Mouse (Mus musculus): Measurements from ENCODE around the gene Tekt5. TPM values are rescaled to one million over a fixed set of nuclear protein-coding genes. Genes with fewer than 3 reads are reported as not detected.

Tekt5 gene
- polyA plus RNA-seq, 1 experiment from 2014 or later = 13.3 TPM

DNA sequence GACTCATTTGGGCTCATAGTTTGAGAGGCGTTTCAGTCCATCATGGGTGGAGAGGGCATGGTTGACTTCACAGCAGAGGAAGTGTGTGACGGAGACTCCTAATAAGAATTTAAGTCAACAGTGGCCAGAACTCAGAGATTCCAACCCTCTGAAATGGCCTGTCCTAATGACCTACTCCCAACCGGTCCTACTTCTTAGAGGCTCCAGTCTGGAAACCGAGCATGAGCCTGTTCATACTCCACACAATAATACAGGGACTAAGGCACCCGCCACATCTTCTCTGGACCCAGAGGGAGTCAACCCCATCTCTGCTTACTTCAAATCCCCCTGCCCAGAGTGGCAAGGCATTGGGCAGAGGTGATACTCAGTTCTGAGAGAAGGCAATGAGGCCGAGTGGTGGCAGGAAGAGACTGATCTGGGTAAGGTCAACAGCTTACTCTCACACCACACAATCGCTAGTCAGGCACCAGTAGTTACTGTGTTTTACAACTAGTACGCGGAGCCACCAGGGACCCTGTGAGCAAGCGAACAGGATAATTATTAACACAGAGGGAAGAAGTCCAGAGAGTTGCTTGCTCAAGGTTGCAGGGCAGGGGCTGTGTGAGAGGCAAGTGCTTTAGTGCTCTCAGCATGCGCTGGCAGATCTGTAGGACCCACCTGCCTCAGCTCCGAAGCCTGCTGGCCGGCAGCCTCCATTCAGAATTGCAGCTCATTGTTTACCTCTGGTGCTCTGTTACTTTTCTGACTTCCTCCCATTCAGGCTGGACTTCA, 67.5 kb downstream of the Tekt5 start:
- ATAC-seq (replicated peaks) = no peak
- 62% methylated on average over 13 of the region's 13 CpGs for WGBS
- Histone ChIP-seq H3K27ac (no peak overlapping the region), H3K9ac (no peak overlapping the region), H3K4me3 (no peak overlapping the region), H3K4me2 (no peak overlapping the region), H3K36me3 (replicated peaks) (no peaks in the 10 kb centered on the region), H3K4me1 (no peaks in the 10 kb centered on the region), H3K9me3 (no peaks in the 10 kb centered on the region), H3K27me3 (replicated peaks) (no peaks in the 10 kb centered on the region)

- no peak overlapping the region for H3K9ac ChIP-seq
- no peak overlapping the region for H3K4me3 ChIP-seq
- no peaks in the 10 kb centered on the region for H3K9me3 ChIP-seq
- ATAC-seq (replicated peaks) = no peak
- no peak overlapping the region for H3K27ac ChIP-seq
- H3K36me3 ChIP-seq (replicated peaks) = no peaks in the 10 kb centered on the region
- H3K4me1 ChIP-seq = no peaks in the 10 kb centered on the region
- H3K27me3 ChIP-seq (replicated peaks) = no peaks in the 10 kb centered on the region
- 69% methylated on average over 17 of the region's 17 CpGs for WGBS
- no peak overlapping the region for H3K4me2 ChIP-seq
These were observed 75.2 kb downstream of the Tekt5 start for GRCm38 (mm10) chr16:10319914-10320569.

- Histone ChIP-seq H3K27me3 (replicated peaks) (peaks cover 14% of the 10 kb centered on the region), H3K9ac (no peak overlapping the region), H3K4me3 (no peak overlapping the region), H3K4me2 (no peak overlapping the region), H3K36me3 (replicated peaks) (no peaks in the 10 kb centered on the region), H3K4me1 (peaks cover 11% of the 10 kb centered on the region), H3K27ac (no peak overlapping the region), H3K9me3 (no peaks in the 10 kb centered on the region)
- 59% methylated on average over 4 of the region's 4 CpGs for WGBS
- no peak for ATAC-seq (replicated peaks)
These were observed 78.1 kb downstream of the Tekt5 start for GRCm38 (mm10) chr16:10317197-10317544.

DNA sequence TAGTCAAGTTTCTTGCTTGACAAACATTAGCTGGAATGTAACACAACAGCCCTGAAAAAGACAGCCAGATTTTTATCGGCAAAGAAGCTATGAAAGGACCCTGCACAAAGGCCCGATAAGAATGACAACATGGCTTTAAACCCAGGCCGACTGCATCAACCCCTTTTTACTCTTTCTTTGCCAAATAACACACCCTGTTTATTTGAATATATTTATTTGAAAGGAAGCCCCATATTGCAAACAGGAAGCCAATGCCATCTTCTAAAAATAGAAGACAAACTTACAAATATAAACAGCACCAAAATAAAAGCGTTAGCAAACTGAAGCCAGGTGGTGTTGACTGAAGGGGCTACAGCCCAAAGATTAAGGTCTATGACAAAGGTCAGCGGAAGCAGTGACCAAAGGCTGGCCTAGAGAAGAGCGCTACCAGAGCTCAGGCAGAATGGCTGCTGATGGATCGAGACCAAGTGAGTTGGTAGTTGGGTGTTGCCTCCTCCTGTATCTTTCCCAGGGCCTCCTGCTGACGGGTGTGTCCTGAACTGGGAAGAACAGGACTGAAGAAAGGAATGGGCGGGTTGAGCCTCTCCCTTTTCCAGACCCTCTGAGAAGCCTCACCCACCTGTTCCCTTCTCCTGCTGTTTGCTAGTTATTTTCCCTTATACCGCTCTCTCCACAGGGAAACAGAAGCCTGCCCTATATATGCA, 78.6 kb downstream of the Tekt5 start:
- Histone ChIP-seq H3K27me3 (replicated peaks) (peaks cover 14% of the 10 kb centered on the region), H3K9me3 (no peaks in the 10 kb centered on the region), H3K36me3 (replicated peaks) (no peaks in the 10 kb centered on the region), H3K9ac (no peak overlapping the region), H3K4me2 (no peak overlapping the region), H3K4me3 (no peak overlapping the region), H3K27ac (no peak overlapping the region), H3K4me1 (peaks cover 11% of the 10 kb centered on the region)
- ATAC-seq (replicated peaks) = no peak
- 88% methylated on average over 10 of the region's 10 CpGs for WGBS

DNA sequence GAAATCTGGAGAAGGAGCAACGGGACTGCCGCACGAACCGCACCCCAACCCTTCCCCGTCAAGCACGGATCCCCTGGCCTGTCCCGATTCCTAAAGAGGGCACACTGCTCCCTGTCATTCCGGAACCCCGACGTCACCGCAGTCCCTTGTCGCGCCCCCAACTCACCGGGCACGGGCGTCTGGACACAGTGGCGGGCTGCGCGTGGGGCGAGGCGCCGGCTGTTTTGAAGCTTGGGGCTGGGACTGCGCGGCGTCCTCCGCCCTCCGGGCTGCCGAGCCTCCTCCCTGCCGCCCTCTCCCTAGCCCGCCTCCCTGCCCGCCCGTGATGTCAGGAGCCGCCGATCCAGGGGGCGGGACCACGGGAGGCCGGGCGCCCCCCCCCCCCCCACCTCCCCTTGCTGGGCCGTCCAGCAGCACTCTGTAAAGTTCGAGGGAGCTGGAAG, 81.6 kb downstream of the Tekt5 start, which contains the start of gene Emp2:
Gene Emp2 (minus strand): TSS at position 323 of the 443 bp plus-strand sequence.
- ATAC-seq (replicated peaks) = peak; percentile 75
- H3K27me3 ChIP-seq (replicated peaks) = peaks cover 14% of the 10 kb centered on the region
- H3K27ac ChIP-seq = no peak within 1 kb of the TSS
- no peaks in the 10 kb centered on the region for H3K9me3 ChIP-seq
- peak within 1 kb of the TSS; percentile 52; the same call in 1 of the 2 replicates for H3K9ac ChIP-seq
- 0% methylated on average over 38 of the region's 40 CpGs for WGBS
- H3K4me1 ChIP-seq = peaks cover 11% of the 10 kb centered on the region
- H3K36me3 ChIP-seq (replicated peaks) = no peaks in the 10 kb centered on the region
- peak within 1 kb of the TSS; percentile 92 for H3K4me2 ChIP-seq
- peak within 1 kb of the TSS; percentile 45 for H3K4me3 ChIP-seq

GRCm38 (mm10) chr16:10313226-10313625, 82.1 kb downstream of the Tekt5 start:
- Histone ChIP-seq H3K4me2 (peak overlapping the region; percentile 92), H3K27ac (no peak overlapping the region), H3K36me3 (replicated peaks) (no peaks in the 10 kb centered on the region), H3K27me3 (replicated peaks) (peaks cover 14% of the 10 kb centered on the region), H3K4me1 (peaks cover 11% of the 10 kb centered on the region), H3K9ac (peak overlapping the region; percentile 52; the same call in 1 of the 2 replicates), H3K4me3 (peak overlapping the region; percentile 45), H3K9me3 (no peaks in the 10 kb centered on the region)
- 2% methylated on average over 15 of the region's 15 CpGs for WGBS
- 0 out of 2 replicates have a peak, but pooled peaks have one; percentile 14 for ATAC-seq (replicated peaks)

- 92% methylated on average over 4 of the region's 4 CpGs for WGBS
These were observed 83.3 kb downstream of the Tekt5 start for GRCm38 (mm10) chr16:10311989-10312388.

DNA sequence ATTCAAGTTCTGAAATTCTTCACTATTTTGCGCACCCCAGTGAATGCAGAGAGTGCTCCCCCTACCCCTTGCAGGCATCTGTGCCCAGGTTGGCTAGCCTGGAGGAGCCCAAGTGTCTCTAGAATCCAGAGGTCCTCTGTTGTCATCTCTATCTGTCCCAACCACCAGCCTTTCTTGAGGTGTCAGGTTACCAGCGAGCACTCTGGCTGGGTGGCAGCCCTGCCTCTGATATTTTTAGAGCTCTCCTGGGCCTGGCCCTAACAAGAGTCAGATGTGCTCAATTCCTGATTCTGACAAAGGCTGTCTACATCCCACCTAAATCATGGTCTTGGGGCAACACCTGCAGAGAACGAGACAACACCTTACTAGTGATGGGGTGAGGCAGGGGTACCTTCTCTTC, 84.2 kb downstream of the Tekt5 start:
- Histone ChIP-seq H3K4me2 (no peak overlapping the region), H3K36me3 (replicated peaks) (no peaks in the 10 kb centered on the region), H3K4me1 (peaks cover 11% of the 10 kb centered on the region), H3K27me3 (replicated peaks) (peaks cover 14% of the 10 kb centered on the region), H3K27ac (no peak overlapping the region), H3K9ac (no peak overlapping the region), H3K4me3 (no peak overlapping the region), H3K9me3 (no peaks in the 10 kb centered on the region)
- no peak for ATAC-seq (replicated peaks)
- WGBS = 64% methylated on average over 3 of the region's 3 CpGs

More at GRCm38 (mm10) chr16:10311989-10312388, 83.3 kb downstream of the Tekt5 start:
- no peak overlapping the region for H3K27ac ChIP-seq
- no peaks in the 10 kb centered on the region for H3K36me3 ChIP-seq (replicated peaks)
- no peaks in the 10 kb centered on the region for H3K9me3 ChIP-seq
- H3K4me3 ChIP-seq = no peak overlapping the region
- no peak for ATAC-seq (replicated peaks)
- H3K27me3 ChIP-seq (replicated peaks) = peaks cover 14% of the 10 kb centered on the region
- H3K4me2 ChIP-seq = no peak overlapping the region
- H3K4me1 ChIP-seq = peaks cover 11% of the 10 kb centered on the region
- H3K9ac ChIP-seq = no peak overlapping the region

DNA sequence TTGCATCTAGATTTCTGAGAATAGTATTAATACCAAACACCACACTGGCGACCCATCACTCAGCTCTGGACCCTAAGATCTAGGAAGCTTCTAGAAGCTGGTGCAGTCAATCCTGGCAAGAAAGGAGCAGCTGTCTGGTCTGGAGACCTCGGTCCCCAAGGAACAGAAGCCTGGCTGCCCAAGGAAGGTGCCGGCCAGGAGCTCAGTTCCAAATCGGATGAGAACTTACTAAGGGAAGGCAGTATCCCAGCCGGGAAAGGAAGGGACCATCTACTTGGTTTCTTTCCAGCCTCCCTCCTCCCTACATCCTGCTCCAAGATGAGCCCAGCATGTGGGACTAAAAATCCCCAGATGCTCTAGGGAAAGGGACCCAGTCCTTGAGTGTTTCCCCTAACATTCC, 84.8 kb downstream of the Tekt5 start:
- ATAC-seq (replicated peaks) = no peak
- no peak overlapping the region for H3K9ac ChIP-seq
- WGBS = 80% methylated on average over 5 of the region's 5 CpGs
- H3K36me3 ChIP-seq (replicated peaks) = no peaks in the 10 kb centered on the region
- no peak overlapping the region for H3K4me3 ChIP-seq
- H3K27ac ChIP-seq = no peak overlapping the region
- peaks cover 14% of the 10 kb centered on the region for H3K27me3 ChIP-seq (replicated peaks)
- H3K4me2 ChIP-seq = no peak overlapping the region
- H3K9me3 ChIP-seq = no peaks in the 10 kb centered on the region
- H3K4me1 ChIP-seq = peaks cover 11% of the 10 kb centered on the region

Other genes starting within 250 kb of the Tekt5 start
- 0.22 and 0.89 TPM in 2 replicates for gene Rpl39l, start 225.3 kb downstream of the Tekt5 start, polyA plus RNA-seq (2015; fragmentation: Nextera tagmentation; extraction: Ambion mirVana)
- gene Atf7ip2, start 202.8 kb downstream of the Tekt5 start, polyA plus RNA-seq (2015; fragmentation: Nextera tagmentation; extraction: Ambion mirVana) = 0.08 and 0.24 TPM in 2 replicates
- gene Emp2, start 81.5 kb downstream of the Tekt5 start, polyA plus RNA-seq (2015; fragmentation: Nextera tagmentation; extraction: Ambion mirVana) = 10.7 and 11.0 TPM in 2 replicates
- 53.0 and 54.1 TPM in 2 replicates for gene Nubp1, start 16.5 kb upstream of the Tekt5 start, polyA plus RNA-seq (2015; fragmentation: Nextera tagmentation; extraction: Ambion mirVana)
- gene Tvp23a, start 51.9 kb upstream of the Tekt5 start, polyA plus RNA-seq (2015; fragmentation: Nextera tagmentation; extraction: Ambion mirVana) = 54.4 and 54.7 TPM in 2 replicates
- gene Ciita, start 84.6 kb upstream of the Tekt5 start, polyA plus RNA-seq (2015; fragmentation: Nextera tagmentation; extraction: Ambion mirVana) = 0.39 and 0.95 TPM in 2 replicates
- gene Dexi, start 147.6 kb upstream of the Tekt5 start, polyA plus RNA-seq (2015; fragmentation: Nextera tagmentation; extraction: Ambion mirVana) = 17.1 and 17.8 TPM in 2 replicates
- gene Clec16a, start 149.8 kb upstream of the Tekt5 start, polyA plus RNA-seq (2015; fragmentation: Nextera tagmentation; extraction: Ambion mirVana) = 73.9 and 89.0 TPM in 2 replicates